ENCODE assay signal across 17 mouse cellular contexts in genomic region chr9:31645114-31645513, GRCm38 (mm10).
DNase-seq lines count a peak whose midpoint lies in the region; ATAC-seq and TF ChIP-seq lines count a peak whose summit lies in the region.
"Had no signal": no experiment of that assay in that cellular context is flagged by ENCODE, and none has a peak within 500 bp of the region (broad histone marks: within the 10 kb centered on the region; RNA-seq: fewer than 3 reads in every experiment).

No protein-coding gene starts in this region.

- intact Hi-C loops in left cerebral cortex, postnatal 4 days (cut with DNase I): no loop called here
- intact Hi-C loops in left cerebral cortex, postnatal 14 days (cut with DNase I): no loop called here

- H3K4me2 ChIP-seq in forebrain, embryonic 14.5 days (ENCODE audit: low read length): no peak overlapping the region
- H3K4me2 ChIP-seq in forebrain, postnatal 0 days (ENCODE audit: low read depth): no peak overlapping the region
- H3K4me2 ChIP-seq in liver, postnatal 0 days (ENCODE audit: low read depth, low read length): no peak overlapping the region
- H3K4me2 ChIP-seq: embryonic facial prominence, embryonic 15.5 days; forebrain, embryonic 12.5 days; hindbrain, embryonic 12.5 days; liver, embryonic 11.5 days had no signal

- TF ChIP-seq EP300 in liver, postnatal 0 days (IDR thresholded peaks at IDR 0.05; ENCODE audit: low read depth): no peak

- peak; percentile 60 for DNase-seq in forebrain, embryonic 14.5 days (ENCODE audit: low spot score)
- DNase-seq in forebrain, postnatal 0 days: no peak
- DNase-seq in left cerebral cortex, postnatal 4 days: peak; percentile 3
- no peak for DNase-seq in left cerebral cortex, postnatal 14 days (ENCODE audit: low spot score in 2 of 2)
- peak; percentile 24 for DNase-seq in kidney, postnatal 14 days
- peak; percentile 52 for DNase-seq in lung, postnatal 14 days
- no peak for DNase-seq in frontal cortex, adult 2 months (ENCODE audit: extremely low spot score in 1 of 2, low spot score in 1 of 2)
- no peak for DNase-seq in liver, postnatal 0 days
- DNase-seq: cerebellum, adult 18-20 months; heart, adult 2 months; thymus, adult 2 months had no signal

- no peak overlapping the region for H3K4me3 ChIP-seq in forebrain, embryonic 14.5 days (ENCODE audit: low read depth, low read length)
- H3K4me3 ChIP-seq in forebrain, postnatal 0 days (ENCODE audit: low read depth, low read length): no peak overlapping the region
- H3K4me3 ChIP-seq in liver, postnatal 0 days (ENCODE audit: low read depth, low read length): no peak overlapping the region
- H3K4me3 ChIP-seq: embryonic facial prominence, embryonic 15.5 days; forebrain, embryonic 12.5 days; heart, adult 2 months; hindbrain, embryonic 12.5 days; megakaryocyte, embryonic 14.5 days had no signal

- H3K9me3 ChIP-seq in forebrain, embryonic 14.5 days (replicated peaks; ENCODE audit: control insufficient read depth, low read length): no peaks in the 10 kb centered on the region
- no peaks in the 10 kb centered on the region for H3K9me3 ChIP-seq in forebrain, postnatal 0 days (ENCODE audit: low read length)
- H3K9me3 ChIP-seq in liver, postnatal 0 days (ENCODE audit: low read length): no peaks in the 10 kb centered on the region
- H3K9me3 ChIP-seq: embryonic facial prominence, embryonic 15.5 days; forebrain, embryonic 12.5 days; hindbrain, embryonic 12.5 days; megakaryocyte, embryonic 14.5 days had no signal

- no peak overlapping the region for H3K27ac ChIP-seq in forebrain, embryonic 14.5 days (ENCODE audit: low read depth, low read length)
- H3K27ac ChIP-seq in forebrain, postnatal 0 days (ENCODE audit: low read depth, low read length): no peak overlapping the region
- H3K27ac ChIP-seq in liver, postnatal 0 days (ENCODE audit: low read depth): no peak overlapping the region
- H3K27ac ChIP-seq: embryonic facial prominence, embryonic 15.5 days; forebrain, embryonic 12.5 days; heart, adult 2 months; hindbrain, embryonic 12.5 days had no signal

- TF ChIP-seq CTCF in forebrain, postnatal 0 days (IDR thresholded peaks at IDR 0.05; ENCODE audit: low read depth): no peak
- no peak for TF ChIP-seq CTCF in liver, postnatal 0 days (IDR thresholded peaks at IDR 0.05; ENCODE audit: low read depth)

- H3K27me3 ChIP-seq in forebrain, embryonic 14.5 days (replicated peaks; ENCODE audit: control insufficient read depth, insufficient read depth, low read length): no peaks in the 10 kb centered on the region
- no peaks in the 10 kb centered on the region for H3K27me3 ChIP-seq in forebrain, postnatal 0 days (ENCODE audit: insufficient read depth, low read length)
- H3K27me3 ChIP-seq in liver, postnatal 0 days (ENCODE audit: insufficient read depth, low read length): no peaks in the 10 kb centered on the region
- H3K27me3 ChIP-seq: embryonic facial prominence, embryonic 15.5 days; forebrain, embryonic 12.5 days; hindbrain, embryonic 12.5 days; megakaryocyte, embryonic 14.5 days had no signal

- H3K9ac ChIP-seq in forebrain, embryonic 14.5 days (ENCODE audit: low read length): no peak overlapping the region
- no peak overlapping the region for H3K9ac ChIP-seq in forebrain, postnatal 0 days
- no peak overlapping the region for H3K9ac ChIP-seq in liver, postnatal 0 days (replicated peaks)
- H3K9ac ChIP-seq: embryonic facial prominence, embryonic 15.5 days; forebrain, embryonic 12.5 days; hindbrain, embryonic 12.5 days had no signal

- ATAC-seq in forebrain, embryonic 14.5 days: peak; percentile 44; the same call in 1 of the 2 replicates
- ATAC-seq in forebrain, postnatal 0 days: no peak
- ATAC-seq in liver, postnatal 0 days: no peak
- ATAC-seq: activated CD4-positive, CD25-positive, alpha-beta regulatory T cell, adult 4 months had no signal

- no peaks in the 10 kb centered on the region for H3K36me3 ChIP-seq in forebrain, embryonic 14.5 days (ENCODE audit: control insufficient read depth, insufficient read depth, low read length)
- H3K36me3 ChIP-seq in forebrain, postnatal 0 days (ENCODE audit: insufficient read depth): no peaks in the 10 kb centered on the region
- H3K36me3 ChIP-seq in liver, postnatal 0 days (replicated peaks; ENCODE audit: insufficient read depth, low read length): no peaks in the 10 kb centered on the region
- H3K36me3 ChIP-seq: embryonic facial prominence, embryonic 15.5 days; forebrain, embryonic 12.5 days; hindbrain, embryonic 12.5 days had no signal

- peaks cover 2% of the 10 kb centered on the region; the same call in 1 of the 2 replicates for H3K4me1 ChIP-seq in forebrain, embryonic 14.5 days (ENCODE audit: control insufficient read depth, insufficient read depth, low read length)
- no peaks in the 10 kb centered on the region for H3K4me1 ChIP-seq in forebrain, postnatal 0 days (ENCODE audit: insufficient read depth)
- H3K4me1 ChIP-seq in liver, postnatal 0 days (ENCODE audit: insufficient read depth): no peaks in the 10 kb centered on the region
- H3K4me1 ChIP-seq: embryonic facial prominence, embryonic 15.5 days; hindbrain, embryonic 12.5 days; megakaryocyte, embryonic 14.5 days had no signal

- WGBS in forebrain, embryonic 14.5 days: 50% methylated on average over 7 of the region's 7 CpGs
- WGBS in forebrain, postnatal 0 days: 29% methylated on average over 7 of the region's 7 CpGs
- 75% methylated on average over 7 of the region's 7 CpGs for WGBS in liver, postnatal 0 days (ENCODE audit: insufficient replicate concordance)

Comparison
In these comparisons a context has a peak if more than half of its experiments do, and no peak if none do; other contexts are left out.
1. DNase-seq: peak in forebrain, embryonic 14.5 days (single experiment), left cerebral cortex, postnatal 4 days (single experiment), kidney, postnatal 14 days (single experiment) and lung, postnatal 14 days (single experiment); none in forebrain, postnatal 0 days (single experiment), left cerebral cortex, postnatal 14 days (0 of 2), frontal cortex, adult 2 months (0 of 2) and liver, postnatal 0 days (single experiment).